Mouse (Mus musculus) urinary bladder, postnatal 14 days (tissue): ENCODE data around the gene Fras1.

Experiments
- DNase-seq: peaks from one replicate; pipeline ENCODE4 v3.0.0; 2021; ENCODE audit warnings: low spot score

Gene Fras1

GRCm38 (mm10) chr5:96405139-96405842 is 31.5 kb downstream of the Fras1 start:
- no peak for DNase-seq

GRCm38 (mm10) chr5:96408291-96408690 is 34.5 kb downstream of the Fras1 start:
- no peak for DNase-seq

GRCm38 (mm10) chr5:96412754-96413394 is 39.1 kb downstream of the Fras1 start:
- DNase-seq, result peak; percentile 47

GRCm38 (mm10) chr5:96417121-96417520 is 43.4 kb downstream of the Fras1 start:
- no peak for DNase-seq

GRCm38 (mm10) chr5:96421550-96421949 is 47.8 kb downstream of the Fras1 start:
- DNase-seq, result no peak

GRCm38 (mm10) chr5:96422716-96423115 is 49.0 kb downstream of the Fras1 start:
- no peak for DNase-seq

- DNase-seq, result no peak
Observed at GRCm38 (mm10) chr5:96425391-96425790, 51.6 kb downstream of the Fras1 start.

GRCm38 (mm10) chr5:96429532-96430141 is 55.9 kb downstream of the Fras1 start:
- DNase-seq, result no peak

- DNase-seq, result no peak
Observed at GRCm38 (mm10) chr5:96437870-96438269, 64.1 kb downstream of the Fras1 start.

- no peak for DNase-seq
Observed at GRCm38 (mm10) chr5:96439811-96440210, 66.1 kb downstream of the Fras1 start.

- DNase-seq, result no peak
Observed at GRCm38 (mm10) chr5:96447460-96447859, 73.7 kb downstream of the Fras1 start.

- DNase-seq, result no peak
Observed at GRCm38 (mm10) chr5:96452027-96452426, 78.3 kb downstream of the Fras1 start.

GRCm38 (mm10) chr5:96453386-96453785 is 79.6 kb downstream of the Fras1 start:
- DNase-seq, result no peak

- no peak for DNase-seq
Observed at GRCm38 (mm10) chr5:96454422-96454821, 80.7 kb downstream of the Fras1 start.

- DNase-seq, result no peak
Observed at GRCm38 (mm10) chr5:96455241-96455640, 81.5 kb downstream of the Fras1 start.

GRCm38 (mm10) chr5:96457436-96457958 is 83.7 kb downstream of the Fras1 start:
- no peak for DNase-seq

GRCm38 (mm10) chr5:96459605-96460004 is 85.8 kb downstream of the Fras1 start:
- DNase-seq, result no peak

GRCm38 (mm10) chr5:96462197-96462596 is 88.4 kb downstream of the Fras1 start:
- no peak for DNase-seq

- no peak for DNase-seq
Observed at GRCm38 (mm10) chr5:96466461-96466860, 92.7 kb downstream of the Fras1 start.

GRCm38 (mm10) chr5:96471995-96472394 is 98.2 kb downstream of the Fras1 start:
- DNase-seq, result no peak

- no peak for DNase-seq
Observed at GRCm38 (mm10) chr5:96475488-96475887, 101.7 kb downstream of the Fras1 start.

GRCm38 (mm10) chr5:96479003-96479402 is 105.2 kb downstream of the Fras1 start:
- no peak for DNase-seq

GRCm38 (mm10) chr5:96481159-96481558 is 107.4 kb downstream of the Fras1 start:
- no peak for DNase-seq
